Mouse (Mus musculus): ENCODE results near the gene Hoxc6. TPM values are rescaled to one million over a fixed set of nuclear protein-coding genes. Genes with fewer than 3 reads are reported as not detected.

Gene Hoxc6
- total RNA-seq, 2 experiments from 2014 or later: not detected

- DNase-seq (ENCODE audit: low spot score in 2 of 2): no peak
These were observed 30.3 kb upstream of the Hoxc6 start for GRCm38 (mm10) chr15:102967511-102968397.

- DNase-seq (ENCODE audit: low spot score in 2 of 2): no peak
These were observed 28.8 kb upstream of the Hoxc6 start for GRCm38 (mm10) chr15:102969296-102969695.

GRCm38 (mm10) chr15:102970740-102971139 is 27.3 kb upstream of the Hoxc6 start:
- DNase-seq (ENCODE audit: low spot score in 2 of 2): peak in 1 of 2 experiments; percentile 26

- no peak for DNase-seq (ENCODE audit: low spot score in 2 of 2)
These were observed 25.8 kb upstream of the Hoxc6 start for GRCm38 (mm10) chr15:102972254-102972653.

- DNase-seq (ENCODE audit: low spot score in 2 of 2): no peak
These were observed 25.3 kb upstream of the Hoxc6 start for GRCm38 (mm10) chr15:102972753-102973152.

- no peak for DNase-seq (ENCODE audit: low spot score in 2 of 2)
These were observed 23.0 kb upstream of the Hoxc6 start for GRCm38 (mm10) chr15:102975034-102975433.

GRCm38 (mm10) chr15:102975688-102976111 is 22.4 kb upstream of the Hoxc6 start:
- DNase-seq (ENCODE audit: low spot score in 2 of 2): no peak

GRCm38 (mm10) chr15:102976171-102976570 is 21.9 kb upstream of the Hoxc6 start, which contains the start of gene Hoxc9:
Hoxc9 (plus strand) TSS chr15:102976439.
- DNase-seq (ENCODE audit: low spot score in 2 of 2): no peak

- no peak for DNase-seq (ENCODE audit: low spot score in 2 of 2)
These were observed 21.2 kb upstream of the Hoxc6 start for GRCm38 (mm10) chr15:102976631-102977422.

GRCm38 (mm10) chr15:102977423-102977974 is 20.6 kb upstream of the Hoxc6 start:
- DNase-seq (ENCODE audit: low spot score in 2 of 2): no peak

GRCm38 (mm10) chr15:102978615-102979515 is 19.2 kb upstream of the Hoxc6 start:
- no peak for DNase-seq (ENCODE audit: low spot score in 2 of 2)

GRCm38 (mm10) chr15:102979936-102980335 is 18.1 kb upstream of the Hoxc6 start:
- no peak for DNase-seq (ENCODE audit: low spot score in 2 of 2)

GRCm38 (mm10) chr15:102980352-102980751 is 17.7 kb upstream of the Hoxc6 start:
- DNase-seq (ENCODE audit: low spot score in 2 of 2): no peak

- DNase-seq (ENCODE audit: low spot score in 2 of 2): no peak
These were observed 17.1 kb upstream of the Hoxc6 start for GRCm38 (mm10) chr15:102980912-102981311.

GRCm38 (mm10) chr15:102981379-102982288 is 16.4 kb upstream of the Hoxc6 start:
- no peak for DNase-seq (ENCODE audit: low spot score in 2 of 2)

GRCm38 (mm10) chr15:102983716-102984115 is 14.3 kb upstream of the Hoxc6 start:
- DNase-seq (ENCODE audit: low spot score in 2 of 2): no peak

- DNase-seq (ENCODE audit: low spot score in 2 of 2): no peak
These were observed 13.5 kb upstream of the Hoxc6 start for GRCm38 (mm10) chr15:102984521-102984920.

- no peak for DNase-seq (ENCODE audit: low spot score in 2 of 2)
These were observed 13.1 kb upstream of the Hoxc6 start for GRCm38 (mm10) chr15:102984925-102985324.

- DNase-seq (ENCODE audit: low spot score in 2 of 2): peak; percentile 79 to 88
These were observed 10.8 kb upstream of the Hoxc6 start for GRCm38 (mm10) chr15:102987124-102987833.
